Mouse (Mus musculus): Measurements from ENCODE around the gene Olfm4. TPM values are rescaled to one million over a fixed set of nuclear protein-coding genes. Genes with fewer than 3 reads are reported as not detected.

Gene Olfm4
- polyA plus RNA-seq, 1 experiment from 2014 or later = 0.82 TPM

DNA sequence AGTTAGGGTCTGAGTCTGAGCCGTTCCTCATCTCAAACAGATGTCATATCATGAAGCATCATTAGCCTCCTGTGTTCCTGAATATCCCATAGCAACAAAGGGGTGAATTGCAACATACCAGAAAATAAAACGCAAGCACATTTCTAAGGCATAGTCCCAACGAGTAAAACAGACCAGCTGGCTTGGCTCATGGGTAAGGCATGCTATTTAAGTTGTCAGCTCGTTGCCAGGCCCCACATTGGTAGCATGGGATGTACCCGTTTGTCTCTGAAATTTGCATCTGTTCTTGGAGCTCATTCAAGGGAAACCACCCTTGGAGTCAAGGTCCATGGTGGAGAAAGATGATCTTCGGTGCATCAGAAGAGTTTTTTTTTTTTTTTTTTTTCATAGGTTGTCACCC lies 42.2 kb downstream of the Olfm4 start:
- ATAC-seq (ENCODE audit: insufficient read depth) (peak; percentile 87; the same call in 1 of the 2 replicates), DNase-seq (peak; percentile 77)
- Histone ChIP-seq H3K27me3 (ENCODE audit: insufficient read depth, low read length) (no peaks in the 10 kb centered on the region), H3K4me2 (no peak overlapping the region), H3K4me3 (ENCODE audit: low read depth, low read length) (no peak overlapping the region), H3K9me3 (ENCODE audit: low read depth, low read length) (no peaks in the 10 kb centered on the region), H3K27ac (ENCODE audit: low read depth) (no peak overlapping the region), H3K9ac (no peak overlapping the region), H3K4me1 (ENCODE audit: insufficient read depth) (no peaks in the 10 kb centered on the region), H3K36me3 (ENCODE audit: insufficient read depth) (no peaks in the 10 kb centered on the region)
- no peak for TF ChIP-seq CTCF (IDR thresholded peaks at IDR 0.05; ENCODE audit: low read depth)
- 47% methylated on average over 6 of the region's 6 CpGs for WGBS

DNA sequence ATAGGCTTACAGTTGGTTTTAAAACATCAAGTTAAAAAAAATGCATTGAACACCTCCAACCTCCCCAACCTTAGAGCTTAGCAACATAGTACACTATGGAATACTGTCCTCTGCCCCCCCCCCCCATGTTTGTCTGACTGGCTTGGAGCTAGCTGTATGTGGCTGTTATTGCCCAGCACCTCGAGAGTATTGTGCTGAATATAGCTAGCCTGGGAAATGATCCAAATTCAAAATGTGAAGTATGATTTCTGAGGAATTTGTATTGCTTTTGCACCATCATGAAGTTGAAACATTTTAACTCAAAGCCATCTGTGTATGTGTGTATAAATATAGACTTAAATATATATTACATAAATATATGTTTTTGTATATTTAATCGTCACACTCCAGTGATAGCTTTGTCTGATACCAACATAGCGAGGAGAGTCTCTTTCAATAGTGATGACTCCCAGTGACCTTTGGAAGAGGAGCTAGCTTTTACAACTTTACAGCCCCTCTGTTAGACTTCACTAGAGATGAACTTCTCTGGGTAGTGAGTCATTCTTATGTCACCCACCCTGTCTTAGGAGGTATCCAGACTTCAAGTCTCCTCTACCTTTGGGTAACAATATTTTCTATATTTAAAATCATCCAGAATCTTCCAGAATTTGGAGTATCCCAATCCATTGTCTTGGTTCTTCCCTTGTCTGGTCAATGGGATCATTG lies 45.6 kb downstream of the Olfm4 start:
- Histone ChIP-seq H3K4me3 (ENCODE audit: low read depth, low read length) (no peak overlapping the region), H3K9ac (no peak overlapping the region), H3K4me1 (ENCODE audit: insufficient read depth) (no peaks in the 10 kb centered on the region), H3K36me3 (ENCODE audit: insufficient read depth) (no peaks in the 10 kb centered on the region), H3K27me3 (ENCODE audit: insufficient read depth, low read length) (no peaks in the 10 kb centered on the region), H3K4me2 (no peak overlapping the region), H3K27ac (ENCODE audit: low read depth) (no peak overlapping the region), H3K9me3 (ENCODE audit: low read depth, low read length) (no peaks in the 10 kb centered on the region)
- peak; percentile 75 for DNase-seq
- TF ChIP-seq CTCF (IDR thresholded peaks at IDR 0.05; ENCODE audit: low read depth) = no peak
- peak; percentile 66; the same call in 1 of the 2 replicates for ATAC-seq (ENCODE audit: insufficient read depth)
- 45% methylated on average over 3 of the region's 3 CpGs for WGBS

DNA sequence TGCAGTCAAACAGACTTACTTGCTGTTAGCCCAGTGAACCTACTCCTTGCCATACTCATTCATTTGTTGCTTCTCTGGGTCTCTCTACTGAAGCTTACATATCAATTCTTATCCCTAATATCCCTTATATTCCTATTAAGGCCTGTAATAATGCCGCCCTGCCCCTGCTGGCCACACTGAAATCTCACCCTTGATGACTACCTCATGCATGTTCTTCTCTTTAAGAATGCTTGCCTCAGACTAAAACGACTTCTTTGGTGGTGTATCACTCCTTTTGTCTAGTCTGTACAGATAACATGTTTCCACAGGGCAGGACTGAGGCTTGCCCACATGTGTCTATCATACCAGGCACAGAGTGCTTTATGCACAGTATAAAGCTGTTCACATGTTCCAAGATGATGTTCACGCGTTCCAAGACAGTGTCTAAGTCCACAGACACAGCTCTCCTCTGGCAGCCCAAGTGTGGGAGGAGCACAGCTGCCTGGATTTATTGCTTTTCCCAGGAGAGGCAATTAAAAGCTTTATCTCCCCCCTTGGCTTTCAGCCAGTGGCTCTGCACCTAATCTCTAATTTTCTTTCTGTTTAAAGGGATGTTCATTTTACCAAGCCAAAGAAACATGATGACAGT lies 55.9 kb downstream of the Olfm4 start:
- WGBS = 44% methylated on average over 4 of the region's 4 CpGs
- Histone ChIP-seq H3K4me2 (no peak overlapping the region), H3K4me1 (ENCODE audit: insufficient read depth) (no peaks in the 10 kb centered on the region), H3K9ac (no peak overlapping the region), H3K36me3 (ENCODE audit: insufficient read depth) (no peaks in the 10 kb centered on the region), H3K9me3 (ENCODE audit: low read depth, low read length) (no peaks in the 10 kb centered on the region), H3K4me3 (ENCODE audit: low read depth, low read length) (no peak overlapping the region), H3K27me3 (ENCODE audit: insufficient read depth, low read length) (no peaks in the 10 kb centered on the region), H3K27ac (ENCODE audit: low read depth) (no peak overlapping the region)
- peak; percentile 35; the same call in 1 of the 2 replicates for ATAC-seq (ENCODE audit: insufficient read depth)
- DNase-seq = peak; percentile 65
- TF ChIP-seq CTCF (IDR thresholded peaks at IDR 0.05; ENCODE audit: low read depth) = no peak

DNA sequence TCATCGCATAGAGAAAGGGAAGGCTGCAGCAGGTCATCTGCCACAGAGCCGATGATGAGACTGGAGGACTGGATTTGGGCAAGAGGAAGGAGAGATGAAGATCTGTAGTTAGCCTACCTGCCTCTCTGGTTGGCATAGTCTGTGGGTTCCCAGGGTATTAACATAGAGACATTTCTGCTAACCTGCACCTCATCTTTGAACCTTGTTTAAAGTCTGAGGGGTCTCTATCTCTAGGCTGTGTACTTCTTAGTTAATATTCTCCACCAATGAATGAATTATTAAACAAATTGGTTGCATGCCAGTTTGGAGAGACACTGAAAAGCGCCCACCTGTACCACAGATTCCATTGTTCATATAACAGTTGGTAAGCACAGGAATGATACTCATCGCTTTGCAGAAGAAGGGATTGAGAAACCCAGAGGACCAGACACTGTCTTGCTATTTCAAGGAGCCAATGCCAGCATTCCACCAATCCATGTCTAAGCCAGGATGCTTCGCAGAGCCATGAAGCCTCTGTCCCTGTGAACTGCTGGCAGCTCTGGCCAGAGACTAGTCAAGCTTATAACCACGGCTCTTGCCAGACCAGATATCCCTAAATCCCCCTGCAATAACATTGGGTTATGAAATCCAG lies 62.3 kb downstream of the Olfm4 start:
- Histone ChIP-seq H3K9me3 (ENCODE audit: low read depth, low read length) (no peaks in the 10 kb centered on the region), H3K27me3 (ENCODE audit: insufficient read depth, low read length) (no peaks in the 10 kb centered on the region), H3K9ac (no peak overlapping the region), H3K4me3 (ENCODE audit: low read depth, low read length) (no peak overlapping the region), H3K4me1 (ENCODE audit: insufficient read depth) (no peaks in the 10 kb centered on the region), H3K4me2 (no peak overlapping the region), H3K27ac (ENCODE audit: low read depth) (no peak overlapping the region), H3K36me3 (ENCODE audit: insufficient read depth) (no peaks in the 10 kb centered on the region)
- no peak for TF ChIP-seq CTCF (IDR thresholded peaks at IDR 0.05; ENCODE audit: low read depth)
- 88% methylated on average over 6 of the region's 6 CpGs for WGBS
- no peak for ATAC-seq (ENCODE audit: insufficient read depth)
- DNase-seq = no peak

DNA sequence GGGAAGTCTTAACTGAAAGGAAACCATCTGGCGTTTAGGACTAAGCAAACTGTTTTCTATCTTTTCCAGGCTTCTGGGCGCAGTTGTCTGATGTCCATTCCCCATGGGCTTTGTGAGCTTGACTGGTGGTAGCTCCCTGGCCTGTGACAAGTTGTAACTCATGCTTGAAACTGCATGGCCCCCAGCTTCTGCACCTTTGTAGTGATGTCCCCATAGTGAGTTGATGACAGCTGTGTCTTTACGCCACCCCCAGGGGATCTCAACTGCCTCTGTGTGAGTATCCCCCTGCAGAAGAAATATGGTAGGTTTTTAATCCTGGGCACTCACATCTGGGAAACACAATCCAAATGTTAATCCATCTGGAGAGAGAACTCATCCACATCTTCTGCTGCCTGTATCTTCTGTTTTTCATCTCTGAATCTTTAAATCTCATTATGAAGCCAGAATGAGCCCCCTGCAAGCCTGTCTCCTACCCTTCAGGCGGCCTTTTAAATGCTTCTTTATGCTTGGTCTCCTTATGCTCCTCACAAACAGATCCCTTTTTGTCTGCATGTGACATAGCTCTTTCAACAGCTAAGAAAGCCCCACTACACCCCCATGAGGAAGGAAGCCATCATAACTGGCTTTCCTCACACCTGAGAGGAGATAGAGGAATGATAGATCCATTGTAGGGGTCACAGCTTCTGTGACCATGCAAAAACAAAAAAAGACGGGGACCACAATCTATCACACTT lies 63.7 kb downstream of the Olfm4 start:
- Histone ChIP-seq H3K36me3 (ENCODE audit: insufficient read depth) (no peaks in the 10 kb centered on the region), H3K27me3 (ENCODE audit: insufficient read depth, low read length) (no peaks in the 10 kb centered on the region), H3K4me3 (ENCODE audit: low read depth, low read length) (no peak overlapping the region), H3K27ac (ENCODE audit: low read depth) (no peak overlapping the region), H3K9me3 (ENCODE audit: low read depth, low read length) (no peaks in the 10 kb centered on the region), H3K9ac (no peak overlapping the region), H3K4me1 (ENCODE audit: insufficient read depth) (no peaks in the 10 kb centered on the region), H3K4me2 (no peak overlapping the region)
- TF ChIP-seq CTCF (IDR thresholded peaks at IDR 0.05; ENCODE audit: low read depth) = no peak
- 46% methylated on average over 5 of the region's 5 CpGs for WGBS
- DNase-seq (no peak), ATAC-seq (ENCODE audit: insufficient read depth) (no peak)

DNA sequence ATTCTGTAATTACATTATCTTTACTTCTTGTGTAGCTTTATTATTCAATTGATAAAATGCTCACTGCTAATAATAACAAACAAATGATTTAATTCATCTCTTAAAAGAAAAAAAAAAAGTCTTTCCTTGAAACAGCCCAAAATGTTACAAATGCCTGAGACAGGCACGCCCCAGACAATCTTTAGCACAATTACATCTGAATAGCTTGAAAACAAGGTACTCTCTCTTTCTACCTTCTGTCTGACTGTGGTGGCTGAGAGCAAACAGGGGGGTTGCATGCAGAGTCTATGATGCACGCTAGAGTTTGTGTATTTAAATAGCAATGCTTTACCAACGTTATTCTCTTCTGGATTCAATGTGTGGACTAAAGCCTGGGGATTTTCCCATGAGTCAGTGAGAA lies 71.8 kb downstream of the Olfm4 start:
- no peak for TF ChIP-seq CTCF (IDR thresholded peaks at IDR 0.05; ENCODE audit: low read depth)
- Histone ChIP-seq H3K9ac (no peak overlapping the region), H3K36me3 (ENCODE audit: insufficient read depth) (no peaks in the 10 kb centered on the region), H3K4me1 (ENCODE audit: insufficient read depth) (no peaks in the 10 kb centered on the region), H3K27ac (ENCODE audit: low read depth) (no peak overlapping the region), H3K4me2 (no peak overlapping the region), H3K4me3 (ENCODE audit: low read depth, low read length) (no peak overlapping the region), H3K27me3 (ENCODE audit: insufficient read depth, low read length) (no peaks in the 10 kb centered on the region), H3K9me3 (ENCODE audit: low read depth, low read length) (no peaks in the 10 kb centered on the region)
- no peak for ATAC-seq (ENCODE audit: insufficient read depth)
- no peak for DNase-seq
- WGBS = 58% methylated on average over 3 of the region's 3 CpGs

DNA sequence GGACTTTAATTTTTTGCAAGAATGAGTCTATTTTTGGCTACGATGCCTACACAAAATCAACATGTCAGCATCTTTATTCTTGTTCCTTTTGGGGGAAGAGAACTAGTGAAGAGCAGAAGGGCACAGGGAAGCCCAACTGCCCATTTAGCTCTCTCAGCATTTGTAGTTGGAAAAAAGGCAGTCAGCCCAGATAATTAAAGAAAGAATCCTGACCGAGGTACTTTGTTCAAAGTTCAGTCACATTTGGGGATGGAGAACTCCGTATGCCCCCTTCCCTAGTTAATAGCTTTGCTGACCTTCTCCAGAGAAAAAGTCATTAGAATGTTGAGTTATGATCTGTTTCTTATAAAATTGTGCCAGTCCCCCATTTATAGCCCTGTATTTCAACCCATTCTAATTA lies 77.8 kb downstream of the Olfm4 start:
- WGBS = 71% methylated on average over 3 of the region's 3 CpGs
- H3K9me3 ChIP-seq (ENCODE audit: low read depth, low read length) = no peaks in the 10 kb centered on the region
- H3K9ac ChIP-seq = no peak overlapping the region
- no peak for TF ChIP-seq CTCF (IDR thresholded peaks at IDR 0.05; ENCODE audit: low read depth)
- DNase-seq = no peak
- no peaks in the 10 kb centered on the region for H3K4me1 ChIP-seq (ENCODE audit: insufficient read depth)
- no peaks in the 10 kb centered on the region for H3K36me3 ChIP-seq (ENCODE audit: insufficient read depth)
- H3K27ac ChIP-seq (ENCODE audit: low read depth) = no peak overlapping the region
- H3K4me2 ChIP-seq = no peak overlapping the region
- no peak for ATAC-seq (ENCODE audit: insufficient read depth)
- H3K27me3 ChIP-seq (ENCODE audit: insufficient read depth, low read length) = no peaks in the 10 kb centered on the region
- no peak overlapping the region for H3K4me3 ChIP-seq (ENCODE audit: low read depth, low read length)
